Mouse (Mus musculus) adrenal gland, postnatal 4 days (tissue): ENCODE results near the gene Kctd11. TPM values are rescaled to one million over a fixed set of nuclear protein-coding genes. Genes with fewer than 3 reads are reported as not detected.
A peak's percentile ranks its signal among the peaks of the same experiment; 100 is the strongest.
"Not testable (repeated sequence)": the region's sequence is repeated elsewhere in the genome, so short reads cannot be mapped to it uniquely, and the experiment has no call there.

Experiments used
- DNase-seq, 2 experiments: peaks; one replicate each; pipeline ENCODE4 v3.0.0; 2021 to 2022; ENCODE audit warnings: low spot score in 2 of 2, mixed read lengths in 2 of 2
- total RNA-seq, 2 experiments: library from RNA; stranded (reverse); gene quantifications; 2 replicates each; pipeline ENCODE4 v1.2.3; 2021

Gene Kctd11
- total RNA-seq, 2 experiments from 2014 or later, result 3.4 to 4.1 TPM

DNA sequence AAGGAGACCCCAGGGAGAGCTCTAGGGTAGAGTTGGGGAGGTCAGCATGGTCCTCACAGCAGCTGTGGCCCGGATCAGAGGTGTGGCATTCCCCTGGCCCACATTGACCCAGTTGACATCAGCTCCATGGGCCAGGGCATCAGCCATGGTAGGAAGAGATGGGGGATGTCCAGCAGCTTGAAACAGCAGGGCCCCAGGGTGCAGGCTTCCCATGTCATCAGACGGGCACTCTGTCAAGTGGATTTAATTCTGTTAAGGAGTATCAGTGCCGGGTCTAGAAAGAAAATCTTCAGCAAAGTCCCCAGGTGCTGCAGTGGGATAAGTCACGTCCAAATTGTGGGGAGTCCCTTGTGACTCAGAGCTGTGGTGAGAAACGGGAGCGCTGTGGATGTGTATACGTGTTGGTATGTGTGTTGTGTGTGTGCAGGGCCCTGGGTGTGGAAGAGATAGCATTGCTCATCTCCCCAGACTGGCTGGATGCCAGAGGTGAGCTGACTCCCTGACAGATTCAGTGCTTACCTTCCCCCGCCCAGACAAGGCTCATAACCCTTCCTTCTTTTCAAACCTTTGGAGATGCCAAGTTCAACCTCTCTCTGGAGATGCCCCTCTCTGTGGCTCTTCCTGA lies 2.4 kb upstream of the Kctd11 start:
- DNase-seq, result no peak

DNA sequence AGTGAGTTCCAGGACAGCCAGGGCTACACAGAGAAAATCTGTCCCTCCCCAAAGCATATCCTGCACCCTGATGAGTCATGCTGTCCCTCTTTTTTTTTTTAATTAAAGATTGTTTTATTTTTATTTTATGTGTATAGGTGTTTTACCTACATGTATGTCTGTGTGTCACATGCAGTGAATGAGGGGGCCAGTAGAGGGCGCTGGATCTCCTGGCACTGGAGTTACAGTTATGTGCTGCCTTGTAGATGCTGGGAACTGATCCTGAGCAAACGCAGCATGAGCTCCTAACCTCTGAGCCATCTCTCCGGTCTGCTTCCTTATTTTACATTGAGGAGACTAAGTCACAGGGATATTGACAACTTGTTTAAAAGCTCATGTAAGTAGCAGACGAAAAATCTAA lies 1.9 kb upstream of the Kctd11 start:
- DNase-seq, result no peak

DNA sequence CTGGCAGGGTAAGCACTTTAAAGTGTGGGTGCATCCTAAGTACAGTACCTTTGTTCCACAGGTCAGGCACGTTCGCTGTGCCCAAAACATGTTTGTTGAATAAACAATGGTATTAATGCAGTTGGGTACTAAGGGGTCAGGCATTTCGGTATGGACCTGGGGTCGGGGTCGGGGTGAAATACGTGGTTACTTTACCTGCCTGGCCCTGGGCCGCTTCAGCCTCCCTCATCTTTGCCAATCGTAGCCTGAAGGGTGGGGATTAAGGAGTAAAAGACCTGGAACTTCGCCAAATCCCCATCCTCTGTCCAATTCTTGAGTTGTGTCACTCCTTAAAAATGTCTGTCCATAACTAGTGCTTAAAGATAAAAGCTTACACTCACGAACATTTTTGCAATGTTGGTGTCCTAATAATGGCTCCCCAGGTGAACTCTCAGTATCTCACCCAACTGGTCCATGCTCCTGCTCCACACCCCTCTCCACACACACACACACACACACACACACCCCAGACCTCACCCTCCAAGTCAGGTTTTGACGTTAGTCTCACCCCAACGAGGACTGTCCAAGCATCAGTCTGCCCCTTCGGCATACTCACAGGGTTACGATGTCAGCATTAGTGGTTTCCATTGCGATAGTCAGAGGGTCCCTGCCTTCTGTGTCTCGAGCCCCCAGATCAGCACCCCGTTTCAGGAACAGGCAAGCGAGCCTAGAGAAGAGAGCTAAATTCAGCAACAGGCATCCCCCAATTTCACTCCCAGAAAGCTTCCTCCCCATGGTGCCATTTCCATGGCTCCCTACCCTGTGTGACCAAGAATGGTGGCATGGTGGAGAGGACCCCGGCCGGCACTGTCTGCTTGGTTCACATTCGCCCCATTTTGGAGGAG lies 823 bp upstream of the Kctd11 start:
- no peak for DNase-seq

GRCm38 (mm10) chr11:69880506-69880852 lies 727 bp downstream of the Kctd11 start:
- peak; percentile 40 to 57 for DNase-seq

GRCm38 (mm10) chr11:69879711-69880110 lies 1.5 kb downstream of the Kctd11 start:
- DNase-seq, result no peak

DNA sequence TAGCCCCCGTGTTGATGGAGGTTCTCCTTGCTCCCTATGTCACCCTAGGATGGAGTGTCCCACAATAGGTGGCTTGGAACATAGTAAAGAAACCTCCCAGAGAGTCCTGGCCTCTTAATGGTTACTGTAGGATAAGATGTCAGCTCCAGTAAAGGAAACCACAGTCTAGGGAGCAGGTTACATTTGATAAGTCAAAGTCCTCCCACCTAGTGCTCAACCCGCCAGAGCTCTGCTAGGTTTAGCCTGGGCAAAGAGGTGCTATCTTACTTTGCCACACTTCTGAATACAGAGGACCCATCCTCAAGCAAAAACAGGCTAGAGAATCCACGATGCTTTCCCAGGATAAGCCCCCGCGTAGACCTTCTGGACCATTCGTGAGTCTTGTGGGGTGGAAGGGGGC lies 2.3 kb downstream of the Kctd11 start:
- DNase-seq, result no peak

GRCm38 (mm10) chr11:69878399-69878798 lies 2.8 kb downstream of the Kctd11 start:
- no peak for DNase-seq

DNA sequence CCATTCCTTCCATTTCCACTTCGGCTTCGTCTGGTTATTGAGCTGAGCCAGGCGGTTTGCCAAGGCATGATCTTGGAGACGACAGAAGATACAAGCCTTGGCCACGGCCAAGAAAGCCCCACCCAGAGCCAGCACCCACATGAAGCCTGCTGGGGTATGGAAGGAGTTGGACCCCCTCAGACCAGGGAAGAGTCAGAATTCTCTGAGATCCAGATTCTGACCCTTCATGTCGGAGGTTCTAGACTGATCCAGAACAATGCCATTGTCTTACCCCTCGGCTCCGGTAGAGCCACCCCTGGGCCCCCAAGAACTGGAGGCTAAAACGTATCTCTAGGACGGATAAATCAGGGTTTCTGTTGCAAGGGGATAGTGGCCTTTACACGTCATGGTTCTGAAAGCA lies 3.3 kb downstream of the Kctd11 start, which contains the start of gene Tmem95:
Tmem95 (minus strand) TSS at position 141 of the 400 bp plus-strand sequence.
- no peak for DNase-seq

DNA sequence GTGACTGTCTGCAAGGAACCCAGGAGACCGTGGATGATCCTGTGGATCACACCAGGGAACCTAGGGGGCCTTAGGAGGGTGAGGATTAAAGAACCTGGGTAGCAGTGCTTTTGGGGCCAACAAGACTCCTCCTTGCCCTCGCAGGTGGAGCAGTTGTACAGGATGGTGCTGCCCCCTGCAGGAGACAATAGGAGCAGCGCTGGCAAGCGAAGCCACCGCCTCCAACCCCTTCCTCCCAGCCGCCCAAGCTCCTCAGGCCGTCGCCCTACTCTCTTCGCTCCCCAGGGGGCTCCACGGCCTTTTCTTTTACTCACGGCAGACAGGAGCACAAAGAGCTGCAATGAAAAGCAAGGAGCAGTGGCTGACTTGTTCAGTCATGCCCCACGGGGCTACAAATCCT lies 4.3 kb downstream of the Kctd11 start:
- peak; percentile 73 to 79 for DNase-seq

DNA sequence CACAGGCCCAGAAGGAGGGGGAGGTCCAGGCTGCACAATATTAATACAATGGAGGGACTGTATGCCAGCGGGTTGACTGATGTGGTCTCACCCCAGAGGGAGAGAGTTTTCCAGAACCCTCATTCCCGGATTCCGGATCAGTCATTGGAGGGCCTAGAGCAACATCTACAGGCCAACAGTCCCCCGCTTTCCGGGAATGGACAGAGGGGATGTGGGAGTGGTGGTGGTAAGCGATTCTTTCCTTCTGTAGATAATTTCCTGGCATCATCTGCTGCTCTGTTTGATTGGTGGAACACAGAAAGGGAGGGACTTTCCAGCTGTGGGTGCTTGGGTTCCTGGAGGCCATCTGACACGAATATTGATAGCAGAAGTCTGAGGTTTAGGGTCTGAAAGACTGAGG lies 5.0 kb downstream of the Kctd11 start:
- DNase-seq, result no peak

DNA sequence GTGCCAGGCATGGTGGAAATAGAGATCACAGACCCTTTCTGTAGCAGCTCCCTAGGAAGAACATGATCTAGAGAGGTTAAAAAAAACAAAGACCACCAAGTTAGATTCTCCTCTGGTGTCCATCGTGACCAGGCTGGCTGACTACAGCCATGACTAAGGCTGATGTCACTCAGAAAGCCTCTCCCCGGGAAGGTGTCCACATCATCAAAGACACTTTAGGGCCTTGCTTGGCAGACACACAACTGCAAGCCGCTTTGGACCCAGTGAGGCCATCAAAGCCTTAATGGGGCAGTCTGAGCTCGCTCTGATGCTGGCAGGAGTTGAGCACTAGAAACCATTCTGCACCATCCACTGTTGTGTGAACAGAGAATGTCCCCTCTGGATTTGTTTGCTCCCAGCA lies 8.8 kb downstream of the Kctd11 start:
- no peak for DNase-seq

- DNase-seq, result no peak
These were observed 9.4 kb downstream of the Kctd11 start for GRCm38 (mm10) chr11:69871822-69872221.

GRCm38 (mm10) chr11:69870289-69871069 lies 10.7 kb downstream of the Kctd11 start:
- DNase-seq, result no peak

DNA sequence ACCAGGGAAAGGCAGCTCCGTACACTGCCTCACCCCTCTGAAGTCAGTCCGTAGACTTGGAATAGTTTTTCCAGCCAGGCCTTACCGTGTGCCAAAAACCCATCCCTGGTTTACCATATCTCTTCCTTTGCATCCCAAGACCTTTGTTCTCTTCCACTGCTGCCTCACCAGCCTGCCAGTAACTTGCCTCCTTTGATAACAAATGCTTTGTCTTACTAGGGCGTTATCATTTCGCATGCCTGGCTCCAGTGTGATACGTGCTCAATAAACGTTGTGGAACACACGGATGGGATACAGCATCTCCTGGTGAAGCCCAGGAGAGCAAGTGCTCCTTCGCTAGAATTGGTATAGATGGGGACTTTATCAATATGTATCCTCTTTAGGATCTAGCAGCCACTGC lies 13.9 kb downstream of the Kctd11 start:
- no peak for DNase-seq

DNA sequence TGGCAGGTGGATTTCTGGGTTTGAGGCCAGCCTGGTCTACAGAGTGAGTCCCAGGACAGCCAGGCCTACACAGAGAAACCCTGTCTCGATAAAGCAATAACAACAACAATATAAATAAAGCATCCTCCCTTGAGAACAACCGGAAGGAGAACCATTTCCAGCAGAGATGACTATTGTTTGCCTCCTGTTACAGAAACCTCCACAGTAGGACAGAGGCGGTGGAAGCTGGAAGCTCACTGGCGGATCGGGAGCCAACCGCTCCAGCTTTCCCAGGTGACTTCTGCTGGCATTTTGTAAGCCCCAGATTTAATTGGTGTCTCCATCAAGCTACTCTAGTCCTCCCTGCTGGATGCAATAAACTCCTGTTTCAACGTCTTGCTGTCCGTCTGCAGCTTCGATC lies 15.6 kb downstream of the Kctd11 start:
- DNase-seq, result no peak

GRCm38 (mm10) chr11:69864138-69864860 lies 16.9 kb downstream of the Kctd11 start:
- DNase-seq, result no peak

- DNase-seq, result not testable (repeated sequence)
These were observed 17.5 kb downstream of the Kctd11 start for GRCm38 (mm10) chr11:69863729-69864128.

- no peak for DNase-seq
These were observed 22.9 kb downstream of the Kctd11 start, which contains the start of gene Tnk1 for GRCm38 (mm10) chr11:69858113-69858998. Gene Tnk1 (minus strand): TSS chr11:69858730.

DNA sequence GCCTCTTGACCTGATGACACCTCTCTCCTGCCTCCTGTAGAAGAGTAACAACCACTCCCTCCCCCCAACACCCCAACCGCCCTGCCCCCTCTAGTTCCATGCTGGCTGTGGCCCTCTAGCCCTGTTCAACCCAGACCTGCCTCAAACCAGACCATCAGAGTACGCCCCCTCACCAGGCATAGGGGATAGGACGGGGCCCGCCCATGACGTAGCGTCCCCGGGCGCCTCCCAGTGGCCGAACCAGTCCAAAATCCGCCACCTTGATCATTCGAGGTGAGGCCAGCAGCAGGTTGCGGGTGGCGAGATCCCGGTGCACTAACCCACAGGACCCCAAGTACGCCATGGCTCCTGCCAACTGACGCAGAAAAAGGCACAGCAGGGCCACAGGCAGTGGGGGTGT lies 25.9 kb downstream of the Kctd11 start:
- no peak for DNase-seq

GRCm38 (mm10) chr11:69854680-69855079 lies 26.5 kb downstream of the Kctd11 start:
- DNase-seq, result no peak
